Mouse (Mus musculus): ENCODE measurements around the gene Prf1. TPM values are rescaled to one million over a fixed set of nuclear protein-coding genes. Genes with fewer than 3 reads are reported as not detected.

Prf1 gene
- total and polyA plus RNA-seq, 3 experiments, result 0.39 to 0.93 (median 0.43) TPM

DNA sequence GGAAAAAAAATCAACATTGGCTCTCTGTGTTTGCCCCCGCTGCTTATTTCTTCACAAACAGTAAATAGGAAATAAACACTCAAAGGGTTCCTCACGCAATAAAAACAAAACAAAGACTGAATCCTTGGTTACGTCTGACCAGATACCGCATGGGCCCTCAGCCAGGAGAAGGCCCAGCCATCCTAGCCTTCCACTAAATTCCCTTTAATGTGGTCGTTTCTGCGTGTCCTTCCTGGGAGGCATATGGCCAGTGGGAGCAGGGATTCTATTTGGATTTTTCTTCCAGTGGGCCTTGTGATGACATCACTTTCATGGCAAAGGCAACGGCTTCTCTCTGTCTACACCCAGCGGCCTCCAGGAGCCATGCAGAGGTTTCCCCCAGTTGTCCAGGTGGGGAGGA is 42.4 kb upstream of the Prf1 start:
- Histone ChIP-seq H3K9ac (ENCODE audit: insufficient read depth, low read depth) (no peak overlapping the region), H3K27ac (ENCODE audit: insufficient read depth, low read depth) (no peak overlapping the region), H3K4me1 (ENCODE audit: control insufficient read depth in 1 of 2, insufficient read depth in 2 of 2) (no peaks in the 10 kb centered on the region), H3K9me3 (replicated peaks; ENCODE audit: low read length) (peaks cover 10% of the 10 kb centered on the region), H3K27me3 (replicated peaks) (peaks cover 5% of the 10 kb centered on the region), H3K36me3 (replicated peaks in 1 of 2; ENCODE audit: control insufficient read depth in 1 of 2, insufficient read depth in 1 of 2, low read length in 1 of 2) (no peaks in the 10 kb centered on the region), H3K79me2 (replicated peaks; ENCODE audit: control insufficient read depth, extremely low read depth, insufficient read depth, poor library complexity, severe bottlenecking) (no peaks in the 10 kb centered on the region), H3K4me2 (ENCODE audit: insufficient read depth, low read depth, poor library complexity, severe bottlenecking) (no peak overlapping the region), H3K4me3 (replicated peaks in 1 of 3; ENCODE audit: low read depth in 2 of 3, low read length in 2 of 3, poor library complexity in 1 of 3) (no peak overlapping the region)
- dilution Hi-C loops (cut with MboI; ENCODE audit: extremely low pct_ligation_motif_present, extremely low pct_unique_long_range_greater_than_20kb, low sequenced_read_pairs) (no loop called here), in situ Hi-C loops (cut with MboI; ENCODE audit: low pct_ligation_motif_present, low pct_unique_long_range_greater_than_20kb, low sequenced_read_pairs) (no loop called here)
- DNase-seq (ENCODE audit: extremely low read depth), result no peak
- TF ChIP-seq E2F4 (IDR thresholded peaks at IDR 0.05; ENCODE audit: insufficient replicate concordance, low read depth, low read length), result no peak
- TF ChIP-seq UBTF (IDR thresholded peaks at IDR 0.05; ENCODE audit: low read depth, low read length), result no peak
- no peak for TF ChIP-seq HCFC1 (IDR thresholded peaks at IDR 0.05; ENCODE audit: low read depth, low read length)
- no peak for TF ChIP-seq CHD2 (IDR thresholded peaks at IDR 0.05; ENCODE audit: low read length)
- TF ChIP-seq TCF12 (IDR thresholded peaks at IDR 0.05; ENCODE audit: low read depth, low read length), result no peak
- no peak for TF ChIP-seq CHD1 (IDR thresholded peaks at IDR 0.05; ENCODE audit: low read depth, low read length)
- no peak for TF ChIP-seq USF1 (IDR thresholded peaks at IDR 0.05; ENCODE audit: low read depth, low read length)
- no peak for TF ChIP-seq ELF1 (IDR thresholded peaks at IDR 0.05; ENCODE audit: low read depth, low read length)
- TF ChIP-seq IRF4 (IDR thresholded peaks at IDR 0.05; ENCODE audit: low read depth, low read length), result no peak
- TF ChIP-seq MAX (IDR thresholded peaks at IDR 0.05; ENCODE audit: low read length), result no peak
- no peak for TF ChIP-seq JUND (conservative IDR thresholded peaks at IDR 0.05; ENCODE audit: low read depth, low read length)
- TF ChIP-seq MAFK (IDR thresholded peaks at IDR 0.05; ENCODE audit: insufficient replicate concordance, low read length), result no peak
- no peak for TF ChIP-seq ZMIZ1 (IDR thresholded peaks at IDR 0.05; ENCODE audit: low read depth, low read length)
- no peak for TF ChIP-seq JUN (IDR thresholded peaks at IDR 0.05; ENCODE audit: insufficient read depth, low read depth, low read length)

DNA sequence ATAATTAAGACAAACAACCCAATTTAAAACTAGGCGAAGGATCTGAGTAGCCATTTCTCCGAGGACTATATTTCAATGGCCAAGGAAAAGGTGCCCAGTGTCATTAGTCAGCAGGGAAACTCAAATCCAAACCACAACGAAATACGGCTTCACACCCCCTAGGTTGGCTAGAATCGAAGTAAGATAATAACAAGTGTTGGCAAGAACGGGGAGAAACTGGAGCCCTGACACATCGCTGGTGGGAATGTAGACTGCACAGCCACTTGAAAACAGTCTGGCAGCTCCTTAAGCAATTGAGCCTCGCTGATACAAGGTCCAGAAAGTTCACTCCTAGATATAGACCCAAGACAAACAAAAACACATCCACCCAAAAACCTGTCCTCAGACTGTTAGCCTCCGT is 41.0 kb upstream of the Prf1 start:
- DNase-seq (ENCODE audit: extremely low read depth), result no peak
- Histone ChIP-seq H3K4me2 (ENCODE audit: insufficient read depth, low read depth, poor library complexity, severe bottlenecking) (no peak overlapping the region), H3K27ac (ENCODE audit: insufficient read depth, low read depth) (no peak overlapping the region), H3K9me3 (replicated peaks; ENCODE audit: low read length) (peaks cover 10% of the 10 kb centered on the region), H3K9ac (ENCODE audit: insufficient read depth, low read depth) (no peak overlapping the region), H3K27me3 (replicated peaks) (peaks cover 6% of the 10 kb centered on the region), H3K4me3 (replicated peaks in 1 of 3; ENCODE audit: low read depth in 2 of 3, low read length in 2 of 3, poor library complexity in 1 of 3) (no peak overlapping the region), H3K4me1 (ENCODE audit: control insufficient read depth in 1 of 2, insufficient read depth in 2 of 2) (peaks cover 6 to 9% of the 10 kb centered on the region in 2 experiments; a peak in 2 of 4 replicates), H3K79me2 (replicated peaks; ENCODE audit: control insufficient read depth, extremely low read depth, insufficient read depth, poor library complexity, severe bottlenecking) (no peaks in the 10 kb centered on the region), H3K36me3 (replicated peaks in 1 of 2; ENCODE audit: control insufficient read depth in 1 of 2, insufficient read depth in 1 of 2, low read length in 1 of 2) (no peaks in the 10 kb centered on the region)
- dilution Hi-C loops (cut with MboI; ENCODE audit: extremely low pct_ligation_motif_present, extremely low pct_unique_long_range_greater_than_20kb, low sequenced_read_pairs) (no loop called here), in situ Hi-C loops (cut with MboI; ENCODE audit: low pct_ligation_motif_present, low pct_unique_long_range_greater_than_20kb, low sequenced_read_pairs) (no loop called here)
- TF ChIP-seq NRF1 (IDR thresholded peaks at IDR 0.05; ENCODE audit: low read depth, low read length), result no peak
- TF ChIP-seq PAX5 (IDR thresholded peaks at IDR 0.05; ENCODE audit: low read length), result no peak
- no peak for TF ChIP-seq MYC (IDR thresholded peaks at IDR 0.05; ENCODE audit: low read depth, low read length)
- no peak for TF ChIP-seq MAZ (IDR thresholded peaks at IDR 0.05; ENCODE audit: low read depth, low read length)
- no peak for TF ChIP-seq POLR2A (IDR thresholded peaks at IDR 0.05; ENCODE audit: low read depth, low read length)
- no peak for TF ChIP-seq MEF2A (IDR thresholded peaks at IDR 0.05; ENCODE audit: borderline replicate concordance, low read depth, low read length)
- no peak for TF ChIP-seq E2F4 (IDR thresholded peaks at IDR 0.05; ENCODE audit: insufficient replicate concordance, low read depth, low read length)
- no peak for TF ChIP-seq TBP (conservative IDR thresholded peaks at IDR 0.05; ENCODE audit: low read depth, low read length)

Measured in CH12.LX (cell line).